Mouse (Mus musculus) urinary bladder, adult 2 months (tissue): Measurements from ENCODE around the gene Ano10. TPM values are rescaled to one million over a fixed set of nuclear protein-coding genes. Genes with fewer than 3 reads are reported as not detected.

Source experiments
- DNase-seq: peaks from one replicate; pipeline ENCODE4 v3.0.0; 2022; ENCODE audit warnings: low spot score
- polyA plus RNA-seq: library from polyadenylated mRNA; depleted of rRNA; stranded (reverse); fragments of >200 nt; gene quantifications from 2 replicates; pipeline ENCODE4 v1.2.3, GENCODE M21; 2012

Ano10 gene
- polyA plus RNA-seq, 1 experiment = 73.2 TPM

DNA sequence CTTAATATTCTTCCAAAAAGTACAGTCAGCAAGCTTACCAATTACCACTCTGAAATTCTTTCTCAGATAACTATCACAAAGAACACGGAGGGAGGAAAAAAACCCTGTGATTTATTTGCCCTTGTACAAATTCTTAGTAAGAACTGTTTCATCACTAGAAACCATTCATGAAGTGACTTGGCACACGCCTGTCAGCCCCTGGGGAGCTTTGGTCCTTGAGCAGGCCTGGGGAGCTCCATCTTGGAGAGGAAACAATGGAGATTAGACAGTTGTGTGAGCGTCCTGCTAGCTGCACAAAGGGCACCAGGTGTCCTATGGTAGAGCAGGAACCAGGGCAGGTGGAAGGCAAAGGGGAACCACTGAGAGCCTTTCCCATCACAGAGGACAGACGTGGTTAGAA lies 48.8 kb downstream of the Ano10 start:
- DNase-seq = no peak

DNA sequence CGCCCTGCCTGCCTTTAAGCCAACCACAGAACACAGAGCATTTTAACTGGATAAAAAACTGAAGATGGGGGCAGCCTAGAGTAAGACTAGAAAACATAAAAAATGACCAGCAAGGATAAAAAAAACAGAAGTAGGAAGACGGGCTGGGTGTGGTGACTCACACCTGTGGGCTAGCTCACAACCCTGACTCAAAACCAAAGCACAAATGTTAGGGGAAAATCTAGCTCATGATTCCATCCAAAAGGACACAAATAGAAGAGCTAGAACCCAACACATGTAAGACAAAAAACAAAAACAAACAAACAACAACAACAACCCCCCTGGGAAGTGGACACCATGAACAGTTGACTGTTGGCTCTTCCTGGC lies 49.4 kb downstream of the Ano10 start:
- DNase-seq = no peak

DNA sequence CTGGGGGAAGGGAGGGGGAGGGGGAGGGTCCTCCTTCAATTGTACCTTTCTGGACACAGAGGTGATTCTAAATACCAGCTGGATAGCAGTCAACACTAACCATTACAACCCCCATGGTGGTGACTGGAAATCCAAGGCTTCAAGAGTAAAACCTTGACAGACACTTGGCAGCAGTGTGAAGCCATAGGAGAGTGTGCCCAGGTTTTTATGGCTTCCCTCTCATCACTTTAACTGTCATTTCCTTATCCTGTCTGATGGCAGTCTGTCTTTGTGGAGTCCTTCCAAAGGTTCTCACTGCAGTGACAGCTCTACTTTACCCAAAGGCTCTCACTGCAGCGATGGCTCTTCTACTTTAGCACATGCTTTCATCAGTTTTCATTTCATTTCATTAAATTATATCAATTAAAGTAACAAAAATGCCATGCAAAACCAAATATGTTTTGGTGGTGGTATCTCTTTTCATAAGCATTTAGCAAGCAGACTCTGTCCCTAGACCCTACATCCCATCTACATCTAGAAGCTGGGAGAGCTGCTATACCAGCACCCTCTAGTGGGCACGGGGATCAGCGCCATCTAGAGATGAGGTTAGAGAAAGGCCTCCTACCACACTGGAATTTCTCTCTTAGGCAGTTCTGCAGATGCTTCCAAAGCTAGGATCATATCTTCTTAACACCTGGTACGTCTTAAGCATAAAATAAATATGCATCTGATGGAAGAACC lies 50.0 kb downstream of the Ano10 start:
- DNase-seq = no peak

DNA sequence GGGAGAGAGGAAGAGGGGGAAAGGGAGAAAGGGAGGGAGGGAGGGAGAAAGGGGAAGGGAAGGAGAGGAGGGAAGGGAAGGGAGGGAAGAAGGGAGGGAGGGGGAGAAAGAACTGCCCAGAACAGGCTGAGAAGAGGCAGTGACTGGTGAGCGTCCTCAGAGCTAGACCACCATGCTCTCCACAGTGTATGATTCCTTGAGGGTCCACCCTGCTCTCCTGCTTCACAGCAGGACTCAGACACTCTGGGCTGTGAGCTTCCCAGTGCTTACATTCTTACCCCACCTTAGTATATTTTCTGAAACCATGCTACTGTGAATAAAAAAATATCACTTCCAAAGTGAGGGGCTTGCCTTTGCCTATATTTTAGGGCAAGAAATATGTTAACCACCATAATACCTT lies 50.9 kb downstream of the Ano10 start:
- DNase-seq = no peak

DNA sequence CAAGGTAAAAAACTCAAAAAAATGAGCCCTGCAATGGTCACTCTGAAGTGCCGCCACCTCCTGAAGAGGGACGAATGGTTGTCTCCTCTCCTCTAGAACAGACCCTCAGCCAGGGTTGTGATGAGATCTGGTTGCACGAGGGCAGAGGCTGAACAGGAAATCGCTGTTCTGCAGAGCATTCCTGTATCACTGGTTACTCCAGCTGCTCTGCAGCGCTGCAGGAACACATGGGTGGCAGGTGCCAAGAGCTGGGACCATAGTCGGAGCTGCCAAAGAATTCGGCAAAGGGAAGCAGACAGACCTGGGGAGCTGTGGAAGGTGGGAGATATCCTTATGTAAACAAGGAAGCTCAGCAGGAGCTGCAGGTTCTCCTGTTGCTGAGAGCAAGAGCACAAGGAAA lies 51.4 kb downstream of the Ano10 start:
- no peak for DNase-seq

DNA sequence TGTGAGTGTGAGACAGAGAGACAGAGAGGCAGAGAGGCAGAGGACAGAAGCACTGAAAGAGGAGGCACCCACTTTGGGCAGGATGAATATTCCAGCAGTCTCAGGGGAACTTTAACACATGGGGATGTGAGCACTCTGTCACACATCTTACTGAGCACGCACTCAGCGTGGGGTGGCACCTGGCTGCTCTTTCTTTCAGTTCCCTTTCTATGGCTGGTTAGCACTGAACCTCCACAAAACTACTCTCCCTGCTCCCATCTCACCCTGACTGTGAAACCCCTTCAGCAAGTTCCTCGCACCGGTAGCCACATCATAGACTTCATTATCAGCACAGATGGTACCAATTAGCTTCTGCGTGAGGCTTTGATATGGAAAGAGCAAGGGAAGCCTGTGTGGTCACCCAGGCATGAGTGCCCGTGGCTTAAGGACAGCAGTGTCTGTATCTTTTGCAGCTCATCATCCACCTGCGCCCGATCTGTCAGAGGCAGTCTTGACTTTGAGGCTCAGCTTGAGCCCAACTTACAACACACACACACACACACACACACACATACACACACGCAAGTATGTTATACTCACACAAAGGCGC lies 52.3 kb downstream of the Ano10 start:
- DNase-seq = no peak

DNA sequence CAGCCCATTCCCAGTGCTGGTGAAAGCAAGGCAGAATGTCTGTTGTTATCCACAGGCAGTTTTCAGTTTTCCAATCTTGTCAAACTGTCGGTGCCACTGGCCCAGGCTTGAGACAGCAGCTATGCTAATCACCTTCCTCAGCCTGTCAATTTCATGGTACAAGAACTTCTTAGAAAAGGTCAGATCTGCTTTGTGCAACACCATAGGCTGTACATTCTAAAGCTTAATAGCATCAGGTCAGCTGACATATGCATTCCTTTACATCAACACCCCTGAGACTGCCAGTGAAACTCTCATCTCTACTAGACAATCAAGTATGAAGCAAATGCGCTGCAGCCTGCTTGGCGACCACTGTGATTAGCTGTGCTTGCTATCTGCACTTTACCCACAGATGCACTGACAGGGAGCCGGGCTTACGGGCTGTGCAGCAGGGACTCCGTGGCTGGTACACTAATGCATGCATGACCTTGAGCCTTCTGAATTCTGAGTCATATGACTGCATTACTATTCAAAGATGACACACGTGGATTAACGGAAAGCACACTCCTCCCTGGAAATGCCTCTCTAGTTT lies 53.5 kb downstream of the Ano10 start:
- no peak for DNase-seq

DNA sequence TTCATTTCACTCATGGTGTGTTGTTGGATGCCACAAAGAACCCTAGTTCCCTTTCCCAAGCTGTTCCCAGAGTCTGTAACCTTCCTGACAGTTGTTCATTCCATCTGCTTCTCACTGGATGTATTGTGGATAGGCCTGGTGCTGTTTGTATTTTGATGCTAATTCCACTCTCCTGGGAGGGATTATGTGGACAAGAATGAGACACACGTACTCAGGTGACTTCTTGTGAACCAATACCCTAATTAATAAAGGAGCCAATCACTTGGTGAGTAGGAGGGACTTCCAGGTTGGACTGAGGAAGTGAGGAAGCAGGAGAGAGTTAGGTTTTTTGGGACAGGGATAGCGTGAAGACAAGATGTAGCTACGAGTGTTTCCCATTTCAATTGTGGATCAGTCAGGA lies 59.5 kb downstream of the Ano10 start:
- no peak for DNase-seq

DNA sequence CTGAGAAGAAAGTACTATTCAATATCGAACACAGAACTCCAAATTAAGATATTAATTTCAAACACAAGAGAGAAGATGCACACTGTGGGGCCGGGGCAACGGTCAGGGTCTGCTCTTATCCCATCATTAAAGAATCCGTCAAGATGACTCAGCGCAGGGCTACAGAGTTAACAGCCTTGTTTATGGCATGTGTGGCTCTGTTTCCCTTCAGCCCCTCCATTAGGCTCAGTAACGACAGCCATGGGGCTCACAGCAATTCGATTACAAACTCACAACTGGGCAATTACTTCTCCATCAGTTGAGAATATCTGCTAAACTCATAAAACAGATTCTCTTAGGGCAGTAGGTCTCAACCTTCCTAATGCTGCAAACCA lies 60.3 kb downstream of the Ano10 start:
- DNase-seq = no peak

DNA sequence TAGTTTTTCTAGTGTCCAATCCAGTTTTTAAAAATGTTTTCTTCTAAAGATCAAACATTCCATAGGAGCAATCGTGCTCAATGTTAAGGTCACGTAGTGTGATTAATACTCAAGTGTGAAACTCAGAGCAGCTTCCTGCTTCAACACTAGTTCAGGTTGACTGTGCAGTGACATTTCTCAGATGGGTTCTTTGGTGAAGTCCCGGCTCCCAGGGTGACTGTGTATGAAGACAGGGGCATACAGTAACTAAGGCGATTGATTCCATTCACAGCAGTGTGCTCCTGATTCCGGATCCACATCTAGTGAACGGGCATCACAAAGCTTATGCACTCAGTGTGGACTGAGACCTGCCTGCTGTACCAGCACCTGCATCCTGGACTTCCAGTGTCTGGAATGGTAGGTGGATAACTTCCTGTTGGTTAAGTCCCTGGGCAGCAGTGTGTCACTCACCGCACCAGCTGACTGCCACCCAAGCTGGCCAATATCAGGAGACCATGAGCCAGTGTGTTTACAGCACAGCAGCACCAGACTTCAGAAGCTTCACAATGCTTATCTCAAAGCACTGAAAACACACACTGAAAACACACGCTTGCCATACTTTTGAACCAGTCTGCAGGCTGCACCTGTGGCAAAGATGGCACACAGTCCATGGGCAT lies 60.8 kb downstream of the Ano10 start:
- no peak for DNase-seq

DNA sequence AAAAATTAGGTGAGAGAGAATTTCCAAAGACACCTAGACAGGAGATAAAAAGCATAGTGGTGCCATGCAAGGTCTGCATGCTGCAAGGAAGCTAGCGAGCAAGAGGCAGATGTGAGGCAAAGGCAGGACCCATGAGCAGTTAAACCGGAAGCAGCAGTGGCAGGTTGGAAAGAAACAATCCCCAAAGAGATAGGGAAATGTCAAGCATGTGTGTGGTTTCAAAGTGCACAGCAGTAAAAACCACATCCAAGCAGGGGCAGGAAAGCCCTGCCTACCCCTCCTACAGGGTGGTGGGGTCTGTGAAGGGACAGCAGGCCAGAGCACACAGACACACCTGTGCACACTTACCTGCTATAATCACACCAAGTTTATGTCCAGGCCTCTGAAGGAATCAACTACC lies 61.3 kb downstream of the Ano10 start:
- no peak for DNase-seq

DNA sequence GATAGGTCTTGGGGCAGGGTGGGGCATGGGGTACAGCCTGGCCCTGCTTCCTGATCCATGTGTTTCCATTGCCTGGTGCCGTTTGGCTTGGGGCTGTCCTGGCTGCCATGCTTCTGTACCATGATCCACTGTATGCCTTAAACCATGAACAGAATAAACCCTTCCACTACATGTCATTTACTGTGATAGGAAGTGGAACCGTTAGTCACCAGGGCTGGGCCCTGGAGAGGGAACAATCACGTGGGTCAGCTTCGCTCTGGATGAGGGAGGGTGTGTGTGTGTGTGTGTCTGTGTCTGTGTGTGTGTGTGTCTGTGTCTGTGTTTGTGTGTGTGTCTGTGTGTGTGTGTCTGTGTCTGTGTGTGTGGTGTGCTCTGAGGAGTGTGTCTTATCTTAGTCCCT lies 63.5 kb downstream of the Ano10 start:
- DNase-seq = no peak

DNA sequence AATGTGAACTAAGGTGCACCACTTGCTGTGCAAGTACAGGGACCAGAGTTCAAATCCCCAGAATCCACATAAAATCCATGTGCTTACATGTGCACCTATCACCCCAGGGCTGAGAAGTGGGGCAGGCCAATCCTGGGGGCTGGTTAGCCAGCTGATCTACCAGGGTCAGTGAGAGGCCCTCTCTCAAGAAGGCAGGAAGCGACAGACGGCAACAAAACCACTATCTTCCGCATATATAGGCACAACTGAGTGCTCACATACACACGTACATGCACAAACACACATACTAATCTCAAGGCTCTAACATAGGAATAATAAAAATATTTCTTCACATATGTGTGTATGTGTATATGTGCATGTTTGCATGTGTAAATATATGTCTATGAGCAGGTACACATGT lies 67.8 kb downstream of the Ano10 start:
- DNase-seq = no peak

DNA sequence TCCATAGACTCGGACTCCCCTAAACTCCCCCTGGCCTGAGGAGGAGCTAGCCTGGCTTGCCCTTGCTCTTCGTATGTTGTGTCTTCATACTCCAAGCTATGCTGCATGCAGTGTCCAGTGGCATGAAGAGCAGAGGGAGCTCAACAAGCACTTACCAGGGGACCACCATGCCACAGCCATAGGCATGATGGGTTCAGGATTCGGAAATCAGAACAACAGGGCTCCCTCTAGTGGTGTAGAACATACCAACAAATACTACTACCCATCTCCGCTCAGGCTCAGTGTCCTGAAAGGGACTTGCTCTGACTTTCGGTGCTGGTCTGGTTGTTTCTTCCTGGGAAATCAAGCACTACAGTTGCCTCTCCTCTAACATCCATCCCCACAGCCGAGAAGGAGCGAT lies 68.9 kb downstream of the Ano10 start:
- DNase-seq = no peak

DNA sequence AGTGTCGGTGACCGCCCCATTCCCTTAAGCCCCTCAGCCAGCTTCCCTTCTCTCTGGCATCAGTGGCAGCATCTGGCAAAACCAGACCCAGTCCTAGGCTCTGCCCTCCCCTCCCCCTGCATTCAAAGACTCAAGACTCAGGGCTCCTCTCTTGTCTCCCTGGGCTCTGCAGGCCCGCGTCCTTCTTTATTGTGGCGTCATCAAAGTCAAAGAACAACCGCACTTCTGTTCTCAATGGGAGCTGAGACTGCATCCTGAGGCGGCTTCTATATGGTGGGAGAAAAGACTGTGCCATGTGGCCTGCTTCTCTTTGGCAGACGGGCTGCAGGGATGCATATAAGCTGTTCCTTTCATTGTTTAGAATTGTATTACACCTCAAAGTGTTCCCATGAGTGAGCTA lies 71.2 kb downstream of the Ano10 start:
- DNase-seq = no peak

DNA sequence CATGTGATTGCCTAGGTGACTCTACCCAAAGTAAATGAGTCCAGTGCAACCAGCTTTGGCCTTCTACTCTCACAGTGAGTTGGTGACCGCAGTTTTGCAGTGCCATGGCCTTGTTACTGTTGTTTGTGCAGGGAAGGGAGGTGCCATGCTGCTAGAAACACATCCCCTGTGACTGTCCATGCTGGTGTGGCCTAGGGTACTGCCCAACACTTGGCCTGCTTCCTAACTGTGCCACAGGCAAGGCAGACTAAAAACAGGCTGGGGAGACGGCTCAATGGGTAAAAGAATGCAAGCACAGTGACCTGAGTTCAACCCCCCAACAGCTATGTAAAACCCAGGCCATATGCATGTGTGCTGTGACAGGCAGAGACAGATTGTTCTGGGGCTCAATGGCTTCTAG lies 74.3 kb downstream of the Ano10 start:
- no peak for DNase-seq

DNA sequence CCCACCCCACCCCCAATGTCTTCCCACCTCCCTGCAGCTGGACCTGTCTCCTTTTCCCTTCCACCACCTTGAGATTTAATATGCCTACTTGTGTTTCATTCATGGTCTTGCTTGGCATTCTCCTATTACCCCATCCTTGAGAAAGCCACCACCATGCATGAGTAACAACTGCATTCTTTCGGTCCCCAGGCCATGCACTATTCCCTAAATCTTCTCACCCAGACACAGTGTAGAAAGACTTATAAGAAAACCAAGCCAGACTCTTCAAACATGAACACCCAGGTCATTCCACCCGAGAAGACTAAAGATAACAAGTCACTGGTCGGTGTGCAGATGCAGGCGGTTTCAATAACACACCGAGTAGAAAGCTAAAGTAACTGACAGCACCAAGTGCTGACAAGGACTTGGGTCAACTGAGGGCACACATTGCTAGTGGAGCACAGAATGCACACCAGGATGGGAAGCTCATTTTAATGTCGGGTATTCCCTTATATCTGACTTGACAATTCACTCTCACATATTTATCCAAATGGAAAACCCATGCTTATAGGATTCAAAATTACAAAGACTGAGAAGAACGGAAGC lies 77.2 kb downstream of the Ano10 start:
- DNase-seq = no peak

DNA sequence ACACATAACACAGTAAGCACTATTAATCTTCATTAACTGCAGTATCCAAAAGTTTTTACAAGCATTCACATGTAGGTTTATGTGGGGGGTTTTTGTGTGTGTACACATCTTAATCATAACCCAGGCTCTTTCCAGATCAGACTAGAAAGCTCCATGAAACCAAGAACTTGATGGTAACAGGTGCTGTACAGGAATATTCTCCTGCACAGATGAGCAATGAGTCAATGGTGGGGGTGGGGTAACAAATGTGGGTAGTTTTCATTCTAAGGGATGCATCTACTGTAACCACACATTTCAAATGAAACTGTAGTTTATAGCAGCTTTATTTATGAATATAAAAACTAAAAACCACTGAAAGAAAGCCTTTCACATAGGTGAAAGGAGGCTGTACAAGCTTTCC lies 79.1 kb downstream of the Ano10 start:
- no peak for DNase-seq

DNA sequence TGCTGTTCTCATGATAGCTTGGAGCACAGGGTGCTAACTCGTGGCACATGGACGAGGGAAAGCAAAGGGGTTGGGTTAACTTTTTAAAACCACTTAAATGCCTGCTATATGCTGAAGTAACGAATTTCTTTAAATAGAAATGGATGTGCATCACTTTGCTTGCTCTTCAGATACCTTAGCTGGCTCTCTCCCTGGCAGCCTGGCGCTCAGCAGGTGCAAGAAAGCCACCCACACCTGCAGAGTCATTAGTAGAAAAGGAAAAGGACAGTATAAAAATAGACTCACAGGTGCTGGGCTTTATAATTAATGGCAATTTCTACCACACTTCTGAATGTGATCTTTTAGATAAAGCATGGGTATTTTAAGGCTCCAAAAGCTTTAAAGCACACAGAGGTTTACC lies 85.9 kb downstream of the Ano10 start:
- no peak for DNase-seq

DNA sequence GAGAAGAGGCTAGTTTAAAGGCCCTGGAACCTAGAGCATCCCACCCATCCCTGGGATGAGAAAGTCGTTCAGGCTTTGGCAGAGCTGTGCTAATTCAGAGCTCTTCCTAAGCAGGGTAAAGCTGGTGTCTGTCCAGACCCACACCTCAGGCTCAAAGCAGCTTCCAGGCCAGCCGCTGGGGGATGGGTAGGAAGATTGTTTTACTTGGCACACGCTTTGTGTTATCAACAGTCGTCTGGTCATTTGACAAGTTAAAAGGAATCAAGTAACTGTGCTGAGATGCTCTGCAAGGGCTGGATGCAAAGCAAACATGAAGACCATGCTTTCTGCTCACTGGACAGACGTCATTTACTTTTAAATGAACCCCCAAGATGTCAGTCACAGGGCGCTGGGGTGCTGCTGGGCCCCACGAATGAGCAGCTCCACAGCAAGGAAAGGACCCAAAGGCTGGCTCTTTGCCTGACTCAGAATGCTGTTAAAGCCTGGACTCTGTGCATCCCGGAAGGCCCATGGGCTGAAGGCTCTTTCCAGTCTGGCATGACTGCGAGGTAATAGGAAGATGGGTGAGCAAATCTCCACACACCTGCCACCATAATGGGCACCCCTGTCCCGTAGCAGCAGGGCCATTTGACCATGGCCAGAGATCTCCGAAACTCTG lies 88.6 kb downstream of the Ano10 start:
- DNase-seq = no peak

DNA sequence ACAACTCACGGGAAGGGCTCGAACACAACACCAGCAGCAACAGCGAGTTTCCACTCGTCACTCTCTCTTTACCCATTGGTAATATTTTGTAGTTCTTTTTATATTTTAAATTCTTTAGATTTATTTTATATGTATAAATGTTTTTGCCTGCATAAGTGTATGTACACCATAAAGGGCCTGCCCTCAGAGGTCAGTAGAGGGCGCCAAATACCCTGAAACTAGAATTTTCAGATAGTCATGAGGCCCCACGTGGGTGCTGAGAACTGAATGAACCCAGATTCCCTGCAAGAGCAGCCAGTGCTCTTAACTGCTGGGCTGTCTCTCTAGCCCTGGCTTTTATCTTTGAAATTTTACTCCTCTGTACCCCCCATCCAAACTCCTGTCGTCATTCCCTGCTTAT lies 89.7 kb downstream of the Ano10 start:
- DNase-seq = no peak

DNA sequence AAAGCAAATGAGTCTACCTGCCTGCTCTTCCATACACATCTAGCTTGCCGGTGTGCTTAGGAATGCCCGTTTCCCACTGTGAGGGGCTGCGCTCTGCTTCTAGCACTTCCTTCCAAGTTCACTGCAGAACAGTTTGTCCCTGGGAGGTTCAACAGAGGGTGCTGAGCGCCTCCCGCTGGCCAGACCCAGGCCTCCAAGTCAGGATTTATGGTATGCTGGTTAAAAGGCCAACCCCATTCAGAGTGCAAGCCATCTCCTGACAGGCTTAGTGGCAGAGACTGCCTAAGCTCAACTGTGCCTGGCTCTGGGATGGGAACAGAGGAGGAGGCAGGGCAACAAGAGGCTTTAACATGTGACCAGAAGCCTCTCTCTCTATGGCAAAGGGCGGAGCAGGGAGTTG lies 95.0 kb downstream of the Ano10 start:
- DNase-seq = peak; percentile 53
